Mouse (Mus musculus) liver, embryonic 14.5 days (tissue): ENCODE results near the gene Inpp4b.

Experiments
- CTCF ChIP-seq: IDR thresholded peaks from 2 replicates; pipeline ENCODE4 v1.5.1; 2016; ENCODE audit warnings: antibody characterized with exemption, low read depth, control low read depth
- EP300 ChIP-seq: IDR thresholded peaks from 2 replicates; pipeline ENCODE4 v1.6.1; 2016; ENCODE audit warnings: antibody characterized with exemption, low read depth

DNA sequence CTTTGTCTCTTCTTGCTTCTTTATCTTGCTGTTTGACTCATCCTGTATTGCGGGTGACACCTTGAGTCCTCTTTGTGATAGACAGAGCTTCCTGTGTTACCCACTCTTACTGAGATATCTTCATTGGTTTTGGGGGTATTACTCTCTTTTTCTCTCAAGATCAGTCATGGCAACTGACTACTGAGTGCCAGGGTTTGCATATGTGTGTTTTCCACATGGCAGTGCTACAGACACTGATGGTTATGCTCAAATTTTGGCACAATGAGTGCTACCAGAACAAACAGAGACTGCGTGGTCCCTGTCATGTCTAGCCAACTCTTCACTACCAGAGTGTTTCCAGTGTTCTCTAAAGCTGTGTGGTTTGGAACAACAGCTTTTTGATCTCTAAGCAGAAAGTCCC is 155.3 kb downstream of the Inpp4b start:
- TF ChIP-seq CTCF (no peak), EP300 (no peak)
